Mouse (Mus musculus) heart, adult 8-10 months (tissue): ENCODE measurements at regions not wholly inside any gene's neighbourhood (a gene's known extent, or its start where the extent isn't known, plus 50 kb on each side); places are given as distances from the start of the nearest gene placed in this dataset.

Source experiments
- DNase-seq: peaks from one replicate; pipeline ENCODE4 v3.0.0; 2022; ENCODE audit warnings: low spot score

DNA sequence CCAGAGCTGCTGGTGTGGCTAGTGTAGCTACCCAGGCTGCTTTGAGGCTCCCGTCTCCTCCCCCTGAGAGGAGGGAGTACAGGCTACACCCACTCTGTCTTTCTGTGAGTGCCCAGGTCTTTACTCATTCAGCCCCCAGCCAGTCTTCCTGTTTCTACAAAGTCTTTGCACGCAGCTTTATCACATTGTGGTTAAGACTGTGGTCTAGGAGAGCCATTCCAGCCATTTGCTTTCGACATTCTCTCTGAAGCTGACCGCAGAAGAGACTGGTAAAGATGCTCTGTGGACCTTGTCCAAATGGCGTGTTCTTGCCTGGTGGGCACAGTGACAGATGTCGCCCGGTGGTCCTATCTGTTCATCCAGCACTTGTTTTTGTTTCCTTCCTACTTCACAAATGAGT, 62.0 kb downstream of the Tpra1 start:
- DNase-seq = no peak

DNA sequence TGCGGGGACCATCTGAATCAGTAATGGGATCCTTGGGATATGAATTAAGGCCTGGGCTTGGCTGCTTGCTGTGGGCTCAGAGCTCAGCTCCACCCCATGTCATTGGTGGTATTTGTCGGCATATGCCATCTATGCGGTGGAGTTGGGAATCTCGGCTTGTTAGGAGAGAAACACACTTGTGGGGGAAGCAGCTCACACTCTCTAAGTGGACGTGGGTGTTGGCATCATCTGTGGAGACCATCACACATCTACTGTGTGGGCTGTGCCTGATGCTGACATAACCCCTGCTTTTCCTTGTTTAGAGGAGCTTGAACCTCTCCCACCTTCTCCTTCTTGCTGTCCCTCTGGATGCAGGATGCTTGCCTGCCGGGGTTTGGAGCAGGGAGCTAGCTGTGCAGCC, 62.9 kb downstream of the Tpra1 start:
- no peak for DNase-seq

DNA sequence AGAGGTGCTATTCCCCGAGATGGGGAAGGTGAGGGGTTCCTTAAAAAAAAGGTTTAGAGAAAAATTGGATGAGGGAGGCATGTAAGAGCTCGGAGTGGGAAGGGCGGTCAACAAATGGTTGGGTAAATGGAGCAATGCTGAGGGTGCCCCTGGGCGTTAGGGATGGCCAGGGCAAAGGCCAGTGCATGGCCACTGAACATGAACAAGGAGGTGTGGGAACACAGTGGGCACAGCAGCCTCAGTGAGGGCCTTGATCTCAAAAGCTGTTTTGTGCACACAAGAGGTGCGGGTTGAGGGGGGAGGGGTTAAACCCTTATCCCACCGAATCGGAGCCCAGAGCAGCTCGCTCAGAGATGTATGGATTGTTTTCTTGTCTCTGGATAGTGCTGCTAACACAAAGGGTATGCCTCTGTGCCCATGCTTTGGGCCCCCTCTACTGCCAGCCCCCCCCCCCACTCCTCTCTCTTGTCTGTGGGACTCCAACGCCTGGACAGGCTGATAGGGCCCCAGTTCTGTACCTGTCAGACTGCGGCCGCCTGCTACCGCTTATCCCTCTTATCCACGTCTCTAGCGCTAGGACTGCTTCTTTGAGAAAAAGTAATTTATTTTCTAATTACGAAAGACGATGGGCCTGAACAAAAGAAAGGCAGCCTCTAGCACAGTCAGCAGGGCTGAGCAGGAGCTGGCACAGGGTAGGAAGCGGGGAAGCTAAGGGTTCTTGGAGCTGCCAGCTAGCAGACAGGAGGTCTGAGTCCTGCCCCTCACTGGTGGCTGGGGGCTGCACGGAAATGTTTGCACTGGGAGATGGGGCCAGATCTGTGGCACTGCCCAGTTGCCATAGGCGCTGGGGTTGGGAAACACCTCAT, 63.5 kb downstream of the Tpra1 start:
- no peak for DNase-seq

DNA sequence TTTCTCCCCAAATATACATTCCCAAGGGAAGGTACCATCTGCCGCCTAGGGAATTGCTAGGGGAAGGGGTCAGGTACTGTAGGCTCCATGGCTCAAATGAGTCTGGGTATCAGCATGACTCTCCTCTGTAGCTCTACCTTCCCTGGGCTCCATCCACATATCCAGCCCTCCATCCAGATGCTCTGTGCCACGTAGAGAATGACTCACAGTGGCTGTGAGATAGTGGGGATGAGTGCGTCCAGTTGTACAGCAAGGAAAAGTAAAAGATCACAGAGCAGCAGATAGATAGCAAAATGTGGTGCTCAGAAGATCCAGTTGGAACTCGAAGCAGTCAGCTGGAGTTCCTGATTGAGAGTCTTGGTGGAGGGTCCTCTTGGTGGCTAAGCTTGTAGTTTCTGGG, 64.5 kb downstream of the Tpra1 start:
- DNase-seq = no peak

DNA sequence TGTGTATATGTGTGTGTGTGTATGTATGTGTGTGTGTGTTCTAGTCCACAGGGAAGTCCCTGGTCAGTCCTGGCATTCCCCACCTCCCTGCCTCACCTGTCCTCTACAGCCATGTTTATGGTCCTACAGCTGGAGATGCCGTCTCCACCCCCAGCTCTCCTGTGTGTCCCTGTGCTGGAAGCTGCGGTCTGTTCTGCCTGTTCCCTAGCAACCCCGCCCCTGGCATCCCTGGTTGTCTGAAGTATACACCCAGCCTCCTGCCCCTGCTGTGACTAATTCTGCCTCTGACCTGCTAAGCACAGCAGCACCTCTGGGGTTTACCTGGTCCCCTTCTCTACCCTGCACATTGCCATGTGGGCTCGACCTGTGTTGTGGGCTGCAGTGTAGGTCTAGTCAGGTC, 66.8 kb downstream of the Tpra1 start:
- DNase-seq = no peak

DNA sequence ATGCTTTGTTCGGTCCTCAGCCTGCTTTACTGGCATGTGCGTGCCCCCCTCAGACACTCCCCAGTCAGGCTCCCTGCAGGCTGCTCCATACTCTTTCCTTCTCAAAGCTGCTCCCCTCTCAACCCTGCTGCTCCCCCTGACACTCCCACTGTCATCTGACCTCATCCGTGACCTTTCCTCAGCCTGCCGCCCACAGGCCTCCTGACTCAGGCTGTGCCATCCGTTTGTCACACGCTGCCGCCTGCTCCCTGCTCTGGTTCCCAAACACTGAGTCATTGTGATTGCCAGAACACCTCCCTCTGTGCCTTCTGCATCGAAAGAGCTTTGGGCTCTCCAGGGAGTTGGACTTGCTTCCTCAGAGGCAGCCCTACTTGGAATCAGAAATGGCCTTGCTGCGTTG, 69.7 kb downstream of the Tpra1 start:
- DNase-seq = no peak

DNA sequence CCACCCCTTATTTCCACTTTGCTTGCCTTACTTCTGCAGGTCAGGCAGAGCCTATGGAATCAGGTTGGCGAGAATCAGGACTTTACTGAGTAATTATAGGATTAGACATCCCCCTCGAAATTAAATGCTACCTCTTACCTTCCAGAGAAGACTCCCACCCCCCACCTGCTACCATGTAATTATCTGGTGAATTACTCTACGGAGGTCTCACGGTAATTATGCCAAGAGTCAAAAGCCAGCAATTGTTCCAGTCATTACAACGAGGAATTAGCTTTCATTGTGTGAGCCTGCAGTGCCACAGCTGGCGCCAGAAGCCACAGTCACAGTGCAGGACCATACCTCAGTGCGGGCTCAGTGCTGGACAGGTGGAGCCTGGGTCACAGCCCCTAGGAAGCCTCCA, 72.4 kb downstream of the Tpra1 start:
- DNase-seq = no peak

DNA sequence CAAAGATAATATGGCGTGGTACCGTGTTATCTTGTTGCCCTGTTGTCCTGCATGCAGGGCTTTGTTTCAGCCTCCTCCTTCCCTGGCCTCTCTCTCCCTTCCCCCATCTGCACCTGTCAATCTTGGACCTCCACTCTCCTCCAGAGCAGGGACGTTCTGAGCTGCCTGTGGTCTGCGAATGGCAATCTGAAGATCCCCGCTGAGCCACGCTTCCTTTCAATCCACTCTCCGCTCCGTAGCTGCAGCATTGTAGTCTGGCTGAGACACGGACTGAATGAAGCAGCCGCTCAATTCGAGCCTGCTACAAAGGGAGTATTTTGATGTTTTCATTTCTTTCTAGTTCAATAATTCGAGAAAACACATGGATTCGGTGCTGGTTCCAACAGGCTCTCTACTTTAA, 74.5 kb downstream of the Tpra1 start:
- no peak for DNase-seq

DNA sequence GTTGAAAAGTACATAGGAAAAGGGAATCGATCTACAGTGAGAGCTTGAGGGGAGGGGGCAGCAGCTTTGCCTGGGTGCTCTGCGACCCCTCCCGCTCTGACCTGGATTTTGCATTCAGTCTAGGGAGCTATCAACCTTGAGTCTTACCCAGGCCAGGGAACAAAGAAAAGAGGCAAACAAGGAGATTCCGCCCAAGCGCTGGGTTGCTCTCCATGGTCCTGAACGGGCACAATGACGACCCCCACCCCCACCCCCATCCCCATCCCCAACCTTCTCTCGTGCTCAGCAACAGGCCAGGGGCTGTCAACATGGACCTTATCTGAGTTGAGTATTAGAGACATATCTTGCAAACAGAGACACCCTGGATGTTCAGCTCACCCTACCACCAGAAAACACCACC, 74.9 kb downstream of the Tpra1 start:
- DNase-seq = no peak

DNA sequence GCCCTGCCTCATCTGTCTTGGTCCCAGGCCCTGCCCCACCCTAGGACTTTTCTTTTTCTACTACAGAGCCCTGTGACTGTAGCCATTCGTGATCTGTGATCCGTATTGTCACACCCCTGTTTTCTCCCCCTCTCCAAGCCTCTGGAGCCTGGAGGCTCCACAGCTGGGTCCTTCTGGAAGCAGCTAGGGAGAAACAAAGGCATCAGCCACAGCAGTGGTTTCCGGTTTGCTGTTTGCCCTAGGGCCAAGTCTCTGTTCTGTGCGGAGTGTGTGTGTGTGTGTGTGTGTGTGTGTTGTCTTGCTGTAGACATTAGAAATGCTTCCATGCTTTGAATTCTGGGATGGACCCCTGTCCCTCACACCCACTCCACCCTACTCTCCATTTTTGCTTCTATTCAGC, 76.9 kb downstream of the Tpra1 start:
- DNase-seq = no peak

DNA sequence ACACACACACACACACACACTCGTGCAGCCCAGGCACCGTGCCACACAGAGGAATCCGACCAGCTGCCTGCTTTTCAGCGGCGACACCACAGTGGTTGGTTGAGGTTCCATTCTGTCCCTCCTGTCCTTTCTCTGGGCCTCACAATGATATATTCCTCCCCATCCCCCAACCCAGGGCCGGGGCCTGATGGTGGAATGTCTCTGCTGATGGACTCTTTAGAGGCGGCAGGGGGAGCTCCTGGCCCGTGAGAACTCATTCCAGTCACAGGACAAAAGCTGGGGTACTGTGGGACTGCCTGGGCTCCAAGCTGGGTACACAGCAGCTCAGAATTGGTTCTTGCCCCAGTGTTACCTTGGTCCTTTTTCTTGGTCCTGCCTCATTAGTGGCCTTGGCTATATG, 78.1 kb downstream of the Tpra1 start:
- peak; percentile 24 for DNase-seq

DNA sequence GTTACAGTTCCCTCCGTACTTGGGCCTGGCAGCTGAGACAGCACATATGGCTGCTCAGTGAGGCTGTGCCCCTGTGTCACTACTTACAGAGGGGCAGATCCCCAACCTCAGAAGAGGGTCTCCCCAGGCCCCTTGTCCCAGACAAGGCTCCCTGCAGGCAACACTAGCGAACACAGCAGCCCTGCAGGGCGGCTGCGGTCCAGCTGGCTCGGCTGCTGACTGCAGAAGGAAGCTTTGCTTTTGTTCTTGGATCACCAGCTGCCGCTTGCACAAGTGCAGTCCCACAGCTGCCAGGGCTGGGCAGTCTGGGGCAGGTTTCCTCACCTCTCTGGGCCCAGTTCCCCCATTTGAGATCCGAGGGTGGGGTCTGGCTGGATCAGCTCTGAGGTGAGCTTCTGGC, 79.5 kb downstream of the Tpra1 start:
- DNase-seq = no peak

DNA sequence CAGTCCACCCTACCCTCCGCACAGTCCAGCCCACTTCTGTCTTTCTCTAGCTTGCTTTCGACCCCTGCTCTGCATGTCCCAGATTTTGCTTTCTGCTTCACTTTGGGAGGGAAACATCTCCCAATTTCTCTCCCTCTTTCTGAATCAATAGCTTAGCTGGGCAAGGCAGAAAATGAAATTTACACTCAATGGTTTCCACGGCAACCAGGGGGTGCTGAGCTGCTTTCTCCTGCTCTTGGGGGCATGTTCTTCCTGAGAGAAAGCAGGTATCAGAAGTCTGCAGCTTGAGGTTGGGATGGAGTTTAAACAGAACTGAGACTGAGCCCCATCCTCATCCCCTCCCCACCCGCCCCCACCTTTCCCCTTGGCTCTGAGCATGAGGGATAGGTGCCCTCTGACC, 82.1 kb downstream of the Tpra1 start:
- no peak for DNase-seq

DNA sequence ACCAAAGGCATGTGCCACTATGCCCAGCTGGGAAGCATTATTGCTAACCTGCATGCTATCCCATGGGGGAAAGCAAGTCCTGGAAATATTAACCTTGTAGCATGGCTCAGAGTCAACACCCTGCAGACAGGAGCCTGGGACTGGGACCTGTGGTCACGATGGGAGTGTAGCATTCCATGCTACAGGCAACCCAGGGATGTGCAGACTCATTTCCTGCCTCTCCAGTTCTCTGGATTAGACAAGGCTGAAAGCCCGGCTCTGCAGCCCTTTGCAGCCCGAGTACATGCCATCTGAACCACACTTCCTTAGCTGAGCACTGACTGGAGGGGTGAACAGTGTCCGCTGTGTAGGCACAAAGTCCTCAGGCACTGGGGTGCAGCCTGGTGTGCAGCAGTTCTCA, 82.8 kb downstream of the Tpra1 start:
- DNase-seq = no peak

DNA sequence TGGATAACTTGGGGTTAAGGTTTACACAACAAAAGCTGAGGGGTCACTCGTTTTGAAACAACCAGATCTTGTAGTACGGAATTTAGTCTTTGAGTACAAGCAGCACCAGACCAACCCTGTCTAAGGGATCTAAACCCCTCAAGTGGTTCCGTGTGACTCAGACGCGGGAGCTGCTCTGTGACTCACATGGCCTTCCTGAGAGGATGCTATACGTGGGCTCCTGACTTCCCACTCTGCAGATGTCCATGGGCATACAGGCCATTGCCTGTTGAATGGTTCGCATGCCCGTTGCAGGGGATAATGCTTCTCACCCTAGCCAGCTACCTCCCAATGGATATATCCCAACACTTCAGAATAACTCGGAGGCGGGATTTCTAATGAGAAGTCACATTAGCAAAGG, 86.5 kb downstream of the Tpra1 start:
- DNase-seq = no peak

DNA sequence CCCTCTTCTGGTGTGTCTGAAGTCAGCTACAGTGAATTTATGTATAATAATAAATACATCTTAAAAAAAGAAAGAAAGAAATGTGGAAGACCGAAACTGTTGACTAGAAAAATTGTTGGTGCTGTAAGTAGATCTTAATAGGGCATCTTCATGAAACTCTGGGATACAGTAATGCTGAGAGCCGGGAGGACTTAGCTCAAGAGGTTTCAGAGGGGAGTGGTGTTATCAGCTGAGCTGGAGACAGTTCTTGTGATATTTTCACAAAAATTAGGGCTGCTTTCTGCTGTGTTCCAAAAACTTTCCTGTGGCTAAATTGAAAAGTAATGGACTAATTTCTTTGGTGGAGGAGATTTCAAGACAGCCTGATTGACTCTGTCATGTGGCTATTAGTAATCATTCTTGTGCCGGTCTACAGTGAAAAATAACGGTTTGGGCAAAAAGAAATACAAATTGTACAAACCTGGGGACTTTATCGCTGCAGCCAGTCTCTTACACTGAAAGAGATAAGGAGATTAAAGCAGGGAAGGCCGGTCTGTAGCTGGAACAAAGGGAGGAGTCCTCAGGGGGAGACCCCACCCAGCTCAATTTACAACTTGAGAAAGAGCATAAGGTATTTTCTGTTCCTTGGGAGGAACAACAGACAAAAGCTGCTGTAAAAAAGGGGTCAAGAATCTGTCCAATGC, 87.7 kb downstream of the Tpra1 start:
- no peak for DNase-seq

DNA sequence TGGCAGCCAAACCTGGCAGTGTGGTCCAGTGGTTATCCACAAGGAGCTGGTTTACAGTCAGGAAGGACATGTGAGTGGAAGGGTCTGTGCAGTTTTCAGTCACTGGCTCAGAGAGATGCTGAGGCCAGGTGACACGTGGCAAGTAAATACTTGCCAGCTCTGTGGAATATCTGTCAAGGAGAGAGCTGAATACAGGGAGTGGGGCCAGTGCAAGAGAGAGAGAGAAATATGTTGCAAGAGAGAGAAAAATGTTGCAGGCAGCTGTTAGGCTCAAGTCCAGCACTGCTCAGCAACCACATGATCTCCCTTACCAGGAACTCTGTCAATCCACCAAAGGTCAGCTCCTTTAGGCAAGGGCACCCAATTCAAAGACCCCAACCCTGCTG, 88.2 kb downstream of the Tpra1 start:
- DNase-seq = peak; percentile 26

DNA sequence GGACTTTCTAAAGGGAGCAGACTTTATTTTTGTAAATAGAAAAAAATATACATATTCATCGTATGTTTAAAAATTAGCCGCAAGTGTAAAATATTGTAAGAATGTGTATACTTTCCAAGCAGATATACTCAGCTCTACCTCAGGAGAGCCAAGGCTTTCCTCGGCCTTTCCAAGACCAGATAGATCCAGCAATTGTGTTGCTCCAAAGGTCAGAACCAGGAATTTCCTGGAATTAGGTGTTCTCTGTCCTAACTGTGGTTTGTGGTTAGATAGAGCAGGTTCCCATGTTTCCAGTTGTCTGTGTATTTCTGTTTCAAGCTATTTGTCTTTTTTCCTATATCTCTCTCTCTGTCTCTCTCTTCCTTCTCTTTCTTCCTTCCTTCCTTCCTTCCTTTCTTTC, 93.0 kb downstream of the Tpra1 start:
- DNase-seq = no peak

DNA sequence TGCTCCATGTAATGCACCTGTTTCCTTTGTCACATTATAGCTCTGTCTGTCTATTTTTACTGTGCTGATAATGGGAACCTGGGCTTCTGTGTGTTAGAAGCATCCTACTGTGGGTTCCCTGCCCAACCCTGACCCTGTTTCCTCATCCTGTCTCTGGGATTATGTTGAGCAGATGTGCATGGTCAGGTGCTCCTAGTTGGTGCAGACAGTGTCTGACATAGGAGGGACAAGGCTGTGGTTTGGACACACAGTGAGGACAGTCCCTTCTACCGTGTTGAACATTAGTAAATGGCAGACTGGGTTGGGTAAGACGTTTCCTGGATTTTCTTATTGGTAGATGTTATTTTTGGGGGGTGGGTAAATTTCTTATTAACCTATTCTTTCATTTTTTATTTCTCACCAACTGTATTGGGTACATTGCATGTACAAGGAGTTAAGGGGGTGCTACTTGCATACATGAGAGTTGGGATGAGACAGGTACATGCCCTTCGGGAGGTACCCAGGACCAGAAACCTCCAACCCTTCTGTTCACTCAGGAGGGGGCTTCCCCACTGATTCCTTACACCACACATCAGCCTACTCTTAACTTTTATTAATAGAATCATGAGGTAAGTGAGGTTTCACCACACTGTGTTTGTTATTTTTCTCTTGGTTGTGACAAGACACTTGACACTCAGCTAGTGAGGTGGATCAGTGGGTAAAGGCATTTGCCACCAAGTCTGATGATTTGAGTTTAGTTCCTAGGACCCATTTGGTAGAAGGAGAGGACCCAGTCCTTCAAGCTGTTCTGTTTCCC, 97.1 kb downstream of the Tpra1 start:
- no peak for DNase-seq

DNA sequence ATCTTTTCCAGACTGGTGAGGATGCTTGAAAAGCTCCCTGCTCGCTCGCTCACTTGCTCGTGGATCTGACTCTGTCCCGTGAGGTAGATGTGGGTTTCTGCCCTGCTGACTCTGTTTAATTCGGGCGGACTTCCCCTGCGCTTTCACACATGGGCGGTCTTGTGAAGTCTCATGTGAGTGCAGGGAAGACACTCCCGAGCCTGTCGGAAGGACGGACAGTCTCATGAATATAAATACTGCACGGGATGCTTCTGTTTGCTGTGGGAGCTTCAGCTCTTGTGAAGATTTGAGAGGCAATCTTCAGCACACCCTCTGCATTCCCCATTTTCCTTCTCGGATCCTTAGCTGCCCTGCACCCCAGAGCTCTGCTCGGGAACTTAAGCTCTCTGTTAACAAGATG, 98.3 kb downstream of the Tpra1 start:
- DNase-seq = no peak

DNA sequence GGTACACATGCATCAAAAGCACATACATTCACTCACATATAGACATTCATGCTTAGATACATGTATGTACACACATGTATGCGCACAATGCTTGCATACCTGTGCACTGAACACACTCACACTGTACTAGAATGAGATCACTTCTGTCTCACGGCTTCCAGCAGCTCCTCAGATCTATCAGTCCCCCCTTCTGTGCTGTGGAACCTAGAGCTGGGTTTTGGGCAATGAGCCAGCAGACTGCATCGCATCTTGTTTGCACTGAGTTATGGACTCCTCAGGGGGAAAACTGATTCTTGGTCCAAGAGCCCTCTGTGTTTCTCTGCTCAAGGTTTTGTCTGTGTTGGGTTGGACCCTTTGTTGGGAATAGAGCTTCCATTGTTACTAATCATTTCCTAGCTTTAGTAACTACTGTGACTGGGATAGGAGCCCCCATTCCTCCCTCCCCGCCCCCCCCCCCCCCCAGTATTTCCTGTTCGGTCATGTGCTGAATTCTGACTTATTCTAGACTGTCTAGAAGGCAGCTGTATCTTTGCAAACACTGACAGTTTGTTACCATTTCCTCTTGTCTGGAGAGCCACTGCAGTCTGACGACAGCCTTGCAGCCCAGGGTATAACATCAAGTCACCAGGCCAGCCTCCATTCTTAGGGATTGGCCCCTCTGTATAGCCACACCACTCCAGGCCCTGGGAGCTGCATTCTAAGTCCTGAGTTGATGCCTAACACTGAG, 101.3 kb downstream of the Tpra1 start:
- no peak for DNase-seq

DNA sequence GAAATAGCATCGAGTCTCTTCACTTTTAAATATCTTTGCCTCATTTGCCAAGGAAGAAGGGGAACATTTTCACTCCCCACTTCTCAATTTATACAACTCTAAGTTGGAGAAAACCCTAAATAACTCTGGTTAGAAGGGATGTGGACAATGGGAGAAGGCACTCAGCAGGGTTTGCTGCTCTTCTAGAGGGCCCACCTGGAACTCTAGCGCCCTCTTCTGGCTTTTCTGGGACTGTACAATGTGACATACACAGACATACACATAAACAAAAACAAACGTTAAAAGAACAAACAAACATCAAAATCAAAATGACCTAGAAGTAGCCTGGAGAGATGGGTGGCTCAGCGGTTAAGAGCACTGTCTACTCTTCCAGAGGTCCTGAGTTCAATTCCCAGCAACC, 103.0 kb downstream of the Tpra1 start:
- no peak for DNase-seq
